Mouse (Mus musculus): Measurements from ENCODE around the gene Cda.

Gene Cda

GRCm38 (mm10) chr4:138367641-138368497 is at the start of gene Cda:
Gene Cda, minus strand, starts transcription at chr4:138367992.
- peak; percentile 87 for DNase-seq (ENCODE audit: low spot score)

- DNase-seq (ENCODE audit: low spot score): no peak
Observed at GRCm38 (mm10) chr4:138416414-138416813, 48.6 kb upstream of the Cda start.

GRCm38 (mm10) chr4:138415991-138416390 is 48.2 kb upstream of the Cda start:
- DNase-seq (ENCODE audit: low spot score): no peak

GRCm38 (mm10) chr4:138414725-138415124 is 46.9 kb upstream of the Cda start:
- peak; percentile 21 for DNase-seq (ENCODE audit: low spot score)

GRCm38 (mm10) chr4:138411504-138412121 is 43.8 kb upstream of the Cda start:
- DNase-seq (ENCODE audit: low spot score): no peak

- peak; percentile 10 for DNase-seq (ENCODE audit: low spot score)
Observed at GRCm38 (mm10) chr4:138411011-138411410, 43.2 kb upstream of the Cda start.

- DNase-seq (ENCODE audit: low spot score): no peak
Observed at GRCm38 (mm10) chr4:138407479-138408194, 39.8 kb upstream of the Cda start.

GRCm38 (mm10) chr4:138404806-138405205 is 37.0 kb upstream of the Cda start:
- peak; percentile 36 for DNase-seq (ENCODE audit: low spot score)

- no peak for DNase-seq (ENCODE audit: low spot score)
Observed at GRCm38 (mm10) chr4:138396711-138397110, 28.9 kb upstream of the Cda start.

- peak; percentile 60 for DNase-seq (ENCODE audit: low spot score)
Observed at GRCm38 (mm10) chr4:138395971-138396645, 28.3 kb upstream of the Cda start, which contains the start of gene Fam43b. Gene Fam43b, minus strand, starts transcription at chr4:138396528.

GRCm38 (mm10) chr4:138395087-138395970 is 27.5 kb upstream of the Cda start:
- DNase-seq (ENCODE audit: low spot score): peak; percentile 35

GRCm38 (mm10) chr4:138393703-138394102 is 25.9 kb upstream of the Cda start:
- no peak for DNase-seq (ENCODE audit: low spot score)

GRCm38 (mm10) chr4:138383789-138384188 is 16.0 kb upstream of the Cda start:
- no peak for DNase-seq (ENCODE audit: low spot score)

- DNase-seq (ENCODE audit: low spot score): no peak
Observed at GRCm38 (mm10) chr4:138382462-138382861, 14.7 kb upstream of the Cda start.

- DNase-seq (ENCODE audit: low spot score): no peak
Observed at GRCm38 (mm10) chr4:138380132-138380689, 12.4 kb upstream of the Cda start.

- DNase-seq (ENCODE audit: low spot score): peak; percentile 74
Observed at GRCm38 (mm10) chr4:138379091-138379840, 11.5 kb upstream of the Cda start.

GRCm38 (mm10) chr4:138377526-138377925 is 9.7 kb upstream of the Cda start:
- DNase-seq (ENCODE audit: low spot score): no peak

GRCm38 (mm10) chr4:138375117-138375516 is 7.3 kb upstream of the Cda start:
- no peak for DNase-seq (ENCODE audit: low spot score)

- no peak for DNase-seq (ENCODE audit: low spot score)
Observed at GRCm38 (mm10) chr4:138370996-138371516, 3.3 kb upstream of the Cda start.
